Mouse (Mus musculus): ENCODE data around the gene Mthfd1l.
"Not testable (repeated sequence)": the region's sequence is repeated elsewhere in the genome, so short reads cannot be mapped to it uniquely, and the experiment has no call there.

Gene Mthfd1l

DNA sequence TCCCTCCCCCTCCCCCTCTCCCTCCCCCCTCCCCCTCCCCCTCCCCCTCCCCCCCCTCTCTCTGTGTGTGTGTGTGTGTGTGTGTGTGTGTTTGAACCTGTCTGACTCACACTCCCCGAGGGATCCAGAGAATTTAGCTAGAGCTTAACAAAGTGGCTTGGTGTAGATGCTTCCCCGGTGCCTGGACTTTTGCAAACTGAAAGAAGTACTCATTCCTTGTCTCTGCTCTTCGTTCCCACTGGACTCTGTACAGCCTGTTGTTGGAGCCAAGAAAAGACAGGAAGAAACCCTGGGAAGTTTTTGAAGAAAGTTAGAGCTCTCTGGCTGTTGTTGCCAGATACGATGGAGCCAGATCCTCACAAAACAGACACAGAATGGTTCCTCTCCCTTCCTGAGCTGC lies 73.6 kb downstream of the Mthfd1l start:
- no peak for DNase-seq (ENCODE audit: low spot score in 2 of 2)

DNA sequence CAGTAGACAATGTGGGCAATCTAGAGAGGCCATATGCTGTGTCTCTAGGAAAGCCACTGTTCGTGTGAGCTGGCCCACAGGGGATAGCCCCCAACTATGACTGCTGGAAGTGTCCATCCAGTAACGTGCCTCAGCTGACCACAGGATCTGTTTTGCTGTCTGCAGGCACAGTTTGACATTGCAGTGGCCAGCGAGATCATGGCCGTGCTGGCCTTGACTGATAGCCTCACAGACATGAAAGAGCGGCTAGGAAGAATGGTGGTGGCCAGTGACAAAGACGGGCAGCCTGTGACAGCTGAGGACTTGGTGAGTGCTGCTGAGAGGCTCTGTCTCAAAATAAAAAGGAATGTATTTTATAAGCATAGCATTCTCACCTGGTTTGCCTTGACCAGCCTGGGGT lies 74.7 kb downstream of the Mthfd1l start:
- DNase-seq (ENCODE audit: low spot score in 2 of 2) = no peak

DNA sequence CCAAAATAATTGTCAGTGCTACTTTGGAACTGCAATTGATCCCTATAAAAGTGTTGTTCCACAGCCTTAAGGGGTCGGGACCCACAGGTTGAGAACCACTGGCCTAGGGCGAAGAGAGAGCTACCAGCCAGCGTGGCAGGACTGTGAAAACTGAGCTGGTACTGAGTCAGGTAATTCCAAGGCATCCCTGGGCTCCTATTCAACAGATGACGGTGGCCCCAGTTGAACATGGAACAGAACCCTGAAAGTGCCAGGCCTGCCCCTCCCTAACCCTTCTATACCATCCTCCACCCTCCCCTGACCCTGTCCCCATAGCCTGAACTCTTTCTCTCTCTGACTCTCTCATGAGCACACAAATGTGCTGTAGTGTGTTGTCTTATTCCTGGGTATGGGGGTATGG lies 77.3 kb downstream of the Mthfd1l start:
- DNase-seq (ENCODE audit: low spot score in 2 of 2) = no peak

DNA sequence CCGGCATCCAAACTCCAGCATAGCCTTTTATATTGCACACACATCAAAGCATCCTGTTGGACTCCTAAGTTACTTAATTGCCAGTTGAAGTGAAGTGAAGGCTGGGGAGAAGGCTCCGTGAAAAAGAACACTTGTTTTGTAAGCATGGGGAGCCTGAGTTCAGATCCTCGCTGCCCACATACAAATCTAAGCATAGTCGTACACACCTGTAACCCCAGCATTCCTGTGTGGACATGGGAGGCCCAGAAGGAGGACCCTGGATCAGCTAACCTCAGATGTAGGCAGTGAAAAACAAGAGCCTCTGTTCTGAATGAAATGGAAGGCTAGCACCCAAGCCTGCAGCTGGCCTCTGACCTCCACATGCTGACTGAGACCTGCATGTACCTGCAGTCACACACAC lies 79.8 kb downstream of the Mthfd1l start:
- no peak for DNase-seq (ENCODE audit: low spot score in 2 of 2)

DNA sequence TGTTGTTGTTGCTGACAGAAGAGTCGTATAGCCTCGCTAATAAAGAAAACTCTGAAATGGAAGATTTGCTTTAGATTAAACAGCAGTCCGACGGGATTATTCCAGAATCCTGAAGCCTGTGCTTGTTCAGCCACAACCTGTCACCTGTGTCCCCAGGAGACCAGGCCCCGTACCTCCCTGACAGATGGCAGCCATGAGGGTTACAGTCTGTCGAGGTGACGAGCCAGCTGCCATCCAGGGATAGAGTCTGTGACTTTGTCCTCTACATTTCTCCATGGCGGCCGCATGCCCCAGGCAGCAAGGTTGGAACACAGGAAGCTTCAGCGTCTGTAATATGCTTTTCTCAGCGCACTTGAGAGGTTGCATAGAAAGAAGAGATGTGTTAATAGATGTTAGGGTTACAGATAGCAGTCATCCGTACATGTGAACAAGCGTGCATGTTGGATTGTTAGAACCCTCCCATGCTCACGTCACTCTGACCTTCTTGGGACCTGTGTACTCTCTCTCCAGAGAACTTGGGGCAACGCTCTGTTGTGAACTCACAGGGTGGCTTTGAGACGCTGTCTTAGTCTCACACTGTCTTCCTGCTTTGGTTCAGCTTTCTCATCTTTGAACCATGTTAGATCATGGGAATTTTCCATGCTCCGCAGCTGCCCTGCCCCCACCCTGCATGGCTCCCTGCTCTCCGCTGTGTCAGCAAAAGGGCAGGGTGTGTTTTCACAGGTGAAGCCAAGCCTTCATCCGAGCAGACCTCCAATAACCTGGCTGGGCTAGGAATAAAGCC lies 80.6 kb downstream of the Mthfd1l start:
- no peak for DNase-seq (ENCODE audit: low spot score in 2 of 2)

DNA sequence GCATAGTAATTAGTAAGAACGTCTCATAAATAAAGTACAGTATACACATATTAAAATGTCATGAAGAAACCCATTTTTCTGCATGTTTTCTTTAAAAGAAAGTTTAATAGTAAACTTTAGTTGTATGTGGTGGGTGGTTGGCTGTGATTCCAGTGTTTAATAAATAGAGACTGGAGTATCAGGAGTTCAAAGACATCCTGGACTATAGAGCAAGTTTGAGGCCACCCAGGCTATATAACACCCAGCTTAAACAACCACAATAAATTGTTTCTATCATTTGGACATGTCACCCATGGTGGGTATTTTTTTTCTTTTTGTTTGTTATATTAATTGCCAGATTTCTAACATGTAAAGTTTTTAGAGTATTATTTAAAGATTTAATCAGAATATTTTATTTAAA lies 81.7 kb downstream of the Mthfd1l start:
- no peak for DNase-seq (ENCODE audit: low spot score in 2 of 2)

DNA sequence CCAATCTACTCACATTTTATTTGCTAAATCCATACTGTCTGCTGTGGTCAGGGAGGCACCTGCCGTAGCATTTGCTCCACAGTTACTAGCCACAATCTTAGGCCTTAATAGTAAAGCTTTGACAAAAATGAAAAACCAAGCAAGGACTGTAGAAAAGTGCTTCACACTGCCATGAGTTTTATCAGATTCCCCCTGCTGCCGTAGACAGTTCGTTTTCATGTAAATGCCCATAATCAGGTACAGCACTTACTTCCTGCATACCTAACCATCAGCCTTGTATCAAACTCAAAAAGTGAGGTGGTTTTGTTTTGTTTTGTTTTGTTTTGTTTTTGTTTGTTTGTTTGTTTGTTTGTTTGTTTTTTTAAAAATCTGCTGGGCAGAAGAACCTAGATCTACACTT lies 84.5 kb downstream of the Mthfd1l start:
- DNase-seq (ENCODE audit: low spot score in 2 of 2) = no peak

DNA sequence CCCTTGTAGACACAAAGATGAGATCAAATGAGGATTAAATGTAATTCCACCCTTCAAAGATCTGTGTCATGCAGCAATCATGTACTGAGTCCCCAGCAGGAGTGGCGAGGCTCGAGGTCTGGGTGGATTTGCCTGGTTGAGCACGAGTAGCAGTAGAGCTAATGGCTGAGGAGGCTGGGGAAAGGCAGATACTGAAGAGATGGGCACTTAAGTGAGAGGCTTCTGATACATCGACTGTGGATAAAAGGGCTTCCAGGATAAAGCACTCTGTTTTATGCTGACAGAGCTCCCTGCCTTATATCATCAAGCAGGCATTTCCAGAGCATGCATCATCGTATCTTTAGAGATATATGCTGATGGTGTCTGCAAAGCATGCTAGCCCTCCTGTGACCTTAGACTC lies 84.9 kb downstream of the Mthfd1l start:
- DNase-seq (ENCODE audit: low spot score in 2 of 2) = no peak

DNA sequence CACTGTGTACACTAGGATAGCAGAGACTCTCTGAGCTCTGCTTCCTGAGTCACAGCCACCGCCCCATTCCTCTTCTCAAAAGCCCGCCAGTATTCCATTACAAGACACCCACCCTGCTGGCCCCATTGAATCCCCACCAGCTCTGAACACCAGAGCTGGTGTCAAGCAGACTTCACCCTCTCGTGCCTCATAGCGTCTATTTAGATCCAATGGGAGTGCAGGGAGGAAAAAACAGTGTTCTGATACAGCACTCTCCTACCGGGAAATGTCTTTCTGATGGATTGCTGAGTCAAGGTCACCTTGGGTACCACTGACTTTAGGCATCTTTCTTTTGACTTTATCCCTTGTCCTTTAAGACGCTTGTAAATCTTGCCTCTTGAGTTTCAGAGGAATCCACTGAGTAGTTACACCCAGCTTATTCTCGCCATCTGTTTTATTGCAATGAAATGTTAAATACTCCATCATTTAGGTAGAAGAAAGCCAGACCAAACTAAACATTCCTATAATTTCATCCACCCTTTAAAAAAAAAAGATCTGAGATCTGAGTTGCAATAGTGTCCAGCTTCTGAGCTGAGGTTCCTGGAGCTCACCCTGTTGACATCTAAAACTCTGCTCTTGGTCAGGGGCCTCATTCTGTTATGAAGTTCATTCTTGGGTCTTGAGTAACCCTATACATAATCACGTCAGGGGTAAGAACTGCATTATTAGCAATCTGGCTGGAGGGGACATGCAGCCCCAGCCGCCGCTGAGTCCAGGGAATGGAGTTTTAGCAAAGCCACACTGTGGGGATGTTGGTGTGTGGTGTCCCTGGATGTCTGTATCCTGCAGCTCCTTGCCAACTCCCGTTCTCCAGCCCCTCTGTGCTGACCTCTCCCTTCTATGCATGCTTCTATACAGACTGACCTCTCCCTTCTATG lies 88.4 kb downstream of the Mthfd1l start:
- no peak for DNase-seq (ENCODE audit: low spot score in 2 of 2)

DNA sequence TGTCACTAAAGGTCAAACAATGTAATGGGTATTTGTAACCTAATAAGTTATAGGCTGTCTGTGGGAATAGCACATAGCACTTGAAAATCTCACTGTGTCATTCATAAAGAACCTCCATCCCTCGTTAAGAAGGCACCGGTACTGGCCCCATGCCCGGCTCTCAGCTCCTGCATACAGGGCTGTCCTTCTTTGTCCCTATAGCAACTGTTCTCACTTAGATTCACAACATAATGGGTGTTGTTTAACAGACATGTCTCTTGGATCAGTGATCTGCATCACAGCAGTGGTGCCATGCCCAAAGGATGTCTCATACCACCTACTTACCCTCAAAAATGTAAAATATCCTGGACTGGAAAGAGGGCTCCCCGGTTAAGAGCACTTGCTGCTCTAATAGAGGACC lies 90.6 kb downstream of the Mthfd1l start:
- DNase-seq (ENCODE audit: low spot score in 2 of 2) = no peak

DNA sequence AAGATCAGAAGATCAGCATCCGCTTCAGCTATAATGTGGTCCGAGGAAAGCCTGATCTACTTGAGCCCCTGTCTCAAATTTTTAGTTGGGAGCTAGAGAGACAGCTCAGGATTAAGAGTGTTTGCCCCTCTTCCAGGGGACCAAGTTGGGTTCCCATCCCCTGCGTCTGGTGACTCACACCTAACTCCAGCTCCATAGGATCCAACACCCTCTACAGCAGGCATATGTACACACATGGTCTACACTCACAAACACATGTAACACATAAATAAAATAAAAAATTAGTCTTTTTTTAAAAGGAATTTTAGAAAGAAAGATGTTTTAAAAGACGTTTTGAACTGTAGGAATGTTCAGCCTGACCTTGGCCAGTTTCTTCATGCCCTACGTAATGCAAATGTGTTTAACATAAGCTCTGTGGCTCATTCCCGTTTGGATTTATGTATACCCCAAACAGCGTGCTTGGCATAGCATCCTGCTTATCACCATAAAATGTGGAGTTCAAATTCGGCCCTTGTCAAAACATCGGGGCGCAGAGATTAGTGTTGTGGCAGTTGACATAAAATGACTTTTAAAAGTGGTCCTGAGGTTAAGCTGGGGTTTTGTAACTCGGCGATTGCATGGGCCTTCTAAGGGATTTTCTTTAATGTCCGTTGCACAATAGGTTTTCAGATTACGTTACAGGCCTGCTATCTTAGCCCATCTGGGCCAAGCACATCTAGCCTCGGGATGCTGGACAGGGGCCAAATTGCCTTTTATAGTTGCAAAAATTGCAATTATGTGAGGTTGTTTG lies 92.6 kb downstream of the Mthfd1l start:
- DNase-seq (ENCODE audit: low spot score in 2 of 2) = no peak

DNA sequence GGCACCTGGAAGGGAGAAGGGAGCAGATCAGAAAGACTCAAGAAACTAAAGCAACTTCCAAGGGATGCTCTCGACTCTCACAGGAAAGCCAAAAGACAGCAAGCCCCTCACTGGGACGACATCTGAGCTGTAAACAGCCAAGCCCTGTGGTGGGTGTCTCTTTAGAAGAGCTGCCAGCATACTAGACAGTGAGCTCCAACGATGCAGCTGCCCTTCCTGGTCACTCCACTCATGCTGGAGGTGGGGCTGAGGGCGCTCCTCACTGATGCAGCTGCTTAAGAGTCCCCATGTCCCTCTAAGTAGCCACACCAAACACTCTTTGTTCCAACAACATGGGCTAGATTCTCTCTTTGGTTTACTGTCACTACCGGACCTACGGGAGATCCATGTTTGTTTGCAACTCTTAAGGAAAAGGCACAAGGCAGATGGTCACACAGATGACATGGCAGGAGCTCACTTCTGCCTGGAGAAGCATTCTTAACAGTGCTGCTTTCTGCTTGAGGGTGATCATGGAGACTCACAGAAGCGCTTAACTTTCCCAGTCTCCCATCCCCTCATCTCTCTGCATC lies 96.4 kb downstream of the Mthfd1l start:
- no peak for DNase-seq (ENCODE audit: low spot score in 2 of 2)

DNA sequence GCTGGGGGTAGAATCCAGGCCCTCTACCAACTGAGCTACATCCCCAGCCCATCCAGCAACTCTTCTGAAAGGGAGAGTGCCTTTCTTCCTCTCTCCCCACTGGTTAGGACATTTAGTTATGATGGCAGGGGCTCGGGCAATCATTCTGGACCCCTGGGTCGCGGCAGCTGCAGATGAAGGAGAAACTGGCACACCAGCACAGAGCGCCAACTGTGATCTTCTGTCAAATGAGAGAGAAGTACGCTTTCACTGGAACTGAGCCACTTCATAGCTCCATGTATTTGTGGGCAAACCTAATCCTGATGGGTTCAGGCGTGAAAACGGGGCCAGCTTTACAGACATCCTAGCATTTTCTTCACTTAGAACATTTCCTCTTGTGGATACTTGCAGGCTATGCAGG lies 97.1 kb downstream of the Mthfd1l start:
- DNase-seq (ENCODE audit: low spot score in 2 of 2) = no peak

DNA sequence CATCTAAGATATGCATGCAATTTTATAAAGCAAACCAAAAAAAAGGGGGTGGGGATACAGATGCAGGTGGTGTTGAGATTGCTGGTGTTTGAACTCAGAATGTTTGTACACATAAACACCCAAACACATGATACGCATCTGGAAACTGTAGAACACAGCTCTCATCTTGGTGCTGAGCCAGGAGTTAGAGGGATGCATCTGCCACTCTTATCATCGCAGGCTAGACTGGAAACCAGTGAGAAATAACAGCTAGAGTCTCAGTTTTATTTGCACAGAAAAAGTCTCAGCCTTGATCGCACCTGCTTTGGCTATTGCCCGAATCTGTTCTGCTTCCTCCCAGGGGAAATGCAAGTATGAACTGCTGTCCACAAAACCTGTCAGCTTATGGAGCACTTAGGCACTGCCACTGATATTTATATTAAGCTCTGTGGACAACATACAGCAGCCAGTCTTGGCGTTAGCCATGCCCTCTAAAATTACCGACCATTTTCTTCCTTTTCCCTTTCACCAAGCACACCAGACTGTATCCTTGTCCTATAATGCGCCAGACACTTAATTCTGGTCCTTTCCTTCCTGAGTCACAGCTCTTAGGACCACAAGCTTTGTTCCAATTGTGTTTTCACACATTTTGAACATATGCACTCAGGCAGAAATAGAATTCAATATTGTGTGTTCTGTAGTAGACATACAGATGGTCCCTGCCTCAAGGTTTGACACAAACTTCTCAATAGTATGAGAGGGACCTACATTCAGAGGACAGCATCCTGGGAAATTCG lies 98.3 kb downstream of the Mthfd1l start:
- DNase-seq (ENCODE audit: low spot score in 2 of 2) = no peak

DNA sequence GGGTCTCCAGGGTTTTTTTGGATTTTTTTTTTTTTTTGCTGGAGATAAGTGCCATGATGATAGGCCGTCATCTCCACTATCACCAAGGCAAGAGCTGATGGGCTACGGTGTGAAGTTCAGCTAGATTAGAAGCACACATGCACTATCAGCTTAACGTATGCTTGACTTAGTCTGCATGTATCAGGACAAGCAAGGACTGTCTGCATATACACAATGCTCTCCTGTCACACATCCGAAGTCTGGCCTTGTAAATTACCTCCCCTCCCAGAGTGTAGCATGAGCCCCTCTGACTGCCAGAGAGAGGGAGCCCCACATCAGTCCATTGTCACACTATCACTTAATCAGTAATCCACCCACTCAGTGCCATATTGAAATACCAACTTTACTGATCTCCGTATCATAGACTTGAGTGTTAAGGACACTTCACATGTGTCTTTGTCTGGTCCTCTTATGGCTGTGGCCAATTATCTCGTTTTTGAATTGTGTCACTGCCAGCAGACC lies 99.0 kb downstream of the Mthfd1l start:
- DNase-seq (ENCODE audit: low spot score in 2 of 2) = no peak

DNA sequence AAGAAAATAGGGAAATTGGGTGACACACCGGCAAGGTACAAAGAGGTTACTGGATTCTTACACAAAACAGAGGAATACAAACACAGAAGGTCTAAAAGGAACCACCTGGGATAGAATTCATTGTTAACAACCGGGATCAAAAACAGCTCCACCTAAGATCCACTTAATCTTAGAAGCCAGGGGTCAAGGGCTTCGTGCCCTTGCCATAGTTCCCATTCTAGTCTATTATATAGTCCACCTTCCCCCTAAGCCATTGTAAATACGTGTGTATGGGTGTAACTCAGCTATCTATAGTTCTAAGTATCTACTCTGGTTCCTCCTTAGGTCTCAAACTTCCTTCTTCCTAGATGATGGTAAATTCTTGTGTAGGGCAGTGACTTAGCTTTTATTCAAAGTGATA lies 99.6 kb downstream of the Mthfd1l start:
- DNase-seq (ENCODE audit: low spot score in 2 of 2) = not testable (repeated sequence)

DNA sequence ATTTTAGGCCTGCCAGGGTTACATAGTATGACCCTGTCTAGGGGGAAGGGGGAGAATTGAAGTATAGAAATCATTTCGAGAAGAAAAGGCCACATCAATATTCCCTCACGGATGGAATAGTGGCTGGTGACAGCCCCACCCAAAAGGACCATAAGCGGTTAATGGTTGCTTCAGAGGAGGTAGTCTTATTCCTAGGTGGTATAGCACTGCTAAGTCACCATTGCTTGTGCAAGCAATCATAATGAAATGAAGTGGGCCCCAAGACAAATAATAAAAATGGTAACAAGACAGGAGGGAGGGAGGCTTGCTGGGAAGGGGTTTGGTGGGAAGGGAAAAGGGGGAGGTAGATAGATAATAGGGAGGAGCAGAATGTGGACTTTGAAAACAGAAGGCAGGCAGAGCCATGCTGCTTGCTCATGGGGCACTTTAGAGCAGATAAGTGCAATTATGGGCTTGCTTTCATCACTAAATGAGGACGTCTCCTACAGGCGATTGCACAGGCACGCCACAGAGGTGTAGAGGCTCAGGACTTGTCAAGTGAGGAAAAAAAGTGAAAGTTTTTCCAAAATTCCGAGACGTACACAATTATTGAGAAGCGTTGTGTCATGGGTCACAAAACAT lies 105.4 kb downstream of the Mthfd1l start:
- no peak for DNase-seq (ENCODE audit: low spot score in 2 of 2)

DNA sequence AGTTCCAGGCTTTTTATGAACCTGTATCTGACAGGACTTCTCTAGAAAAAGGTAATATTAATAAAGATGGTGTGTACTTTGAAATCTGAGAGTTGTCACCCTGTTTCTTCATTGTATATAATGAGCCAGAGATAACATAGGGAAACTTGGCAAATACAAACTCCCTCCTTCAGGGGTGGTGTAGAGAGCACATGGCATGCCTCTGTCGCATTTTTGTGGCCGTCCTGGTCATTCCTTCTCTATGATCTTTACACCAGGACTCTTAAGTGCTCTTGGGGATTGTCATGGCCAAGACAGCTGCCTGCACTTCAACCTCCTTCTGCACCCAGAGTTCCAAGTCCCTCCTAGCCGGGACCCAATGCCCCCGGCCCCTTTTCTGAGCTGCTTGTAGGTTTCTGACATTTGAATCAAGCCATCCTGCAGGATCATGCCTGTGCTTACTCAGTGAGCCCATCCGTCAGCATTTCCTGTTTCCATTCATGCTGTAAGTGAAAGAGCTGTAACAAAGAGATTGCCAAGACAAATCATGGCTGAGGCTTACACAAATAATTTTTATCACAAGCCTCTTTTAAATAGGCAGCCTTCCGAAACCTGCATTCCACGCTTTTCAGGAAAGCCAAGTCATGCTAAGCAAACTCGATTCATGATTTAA lies 106.2 kb downstream of the Mthfd1l start:
- DNase-seq (ENCODE audit: low spot score in 2 of 2) = no peak

DNA sequence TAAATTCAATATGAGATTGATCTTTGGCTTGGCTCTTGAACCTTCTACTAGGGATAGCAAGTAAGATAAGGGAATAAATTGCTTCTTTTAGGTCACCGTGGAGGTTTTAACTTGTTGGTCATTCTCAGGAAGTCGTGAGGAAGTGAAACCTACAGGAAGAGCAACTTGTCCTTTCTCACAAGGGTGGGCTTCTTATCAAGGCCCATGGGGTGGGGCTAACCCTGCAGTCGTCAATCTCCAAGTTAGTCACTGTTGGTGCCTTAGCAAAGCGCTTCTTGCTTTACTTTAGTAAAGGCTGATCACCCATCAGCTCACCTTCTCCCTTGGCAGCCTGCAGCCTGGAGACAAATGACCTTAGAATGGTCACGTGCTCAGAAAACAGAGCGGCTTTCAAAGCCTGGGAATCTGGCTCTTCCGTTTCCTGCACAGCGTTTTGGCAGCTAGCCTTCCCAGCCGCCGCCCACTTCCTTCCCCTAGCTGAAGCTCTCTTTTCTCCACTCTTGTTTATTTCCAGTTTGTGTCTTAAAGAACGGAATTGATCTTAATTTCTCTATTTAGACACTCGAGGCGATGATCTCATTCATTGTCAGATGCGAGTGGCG lies 106.8 kb downstream of the Mthfd1l start:
- DNase-seq (ENCODE audit: low spot score in 2 of 2) = peak; percentile 32

DNA sequence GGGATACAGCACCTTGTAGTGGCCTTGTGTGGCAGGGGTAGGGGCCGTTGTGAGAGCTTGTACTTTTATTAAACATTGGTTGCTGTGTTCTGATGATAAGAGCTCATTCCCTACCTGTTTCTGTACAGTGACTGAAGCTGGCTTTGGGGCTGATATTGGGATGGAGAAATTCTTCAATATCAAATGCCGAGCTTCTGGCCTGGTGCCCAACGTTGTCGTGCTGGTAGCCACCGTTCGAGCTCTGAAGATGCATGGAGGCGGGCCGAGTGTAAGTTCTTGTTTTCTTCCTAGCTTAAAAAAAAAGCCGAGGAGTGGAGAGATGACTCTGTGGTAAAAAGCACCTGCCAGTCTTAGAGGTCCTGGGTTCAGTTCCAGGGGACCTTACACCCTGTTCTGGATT lies 110.7 kb downstream of the Mthfd1l start:
- no peak for DNase-seq (ENCODE audit: low spot score in 2 of 2)

Data from spleen, postnatal 36 days (tissue).